Mouse (Mus musculus) cerebellum, adult 18-20 months (tissue): ENCODE results near the gene Aph1c.
"Not testable (repeated sequence)": the region's sequence is repeated elsewhere in the genome, so short reads cannot be mapped to it uniquely, and the experiment has no call there.

Source experiments
- DNase-seq, 2 experiments: peaks; one replicate each; pipeline ENCODE4 v3.0.0; 2021

The Aph1c gene

GRCm38 (mm10) chr9:66834318-66835096 lies at the start of gene Aph1c:
Aph1c (minus strand) TSS chr9:66834726.
- DNase-seq: peak; percentile 99 to 100

GRCm38 (mm10) chr9:66883500-66883899 lies 49.0 kb upstream of the Aph1c start:
- DNase-seq: no peak

DNA sequence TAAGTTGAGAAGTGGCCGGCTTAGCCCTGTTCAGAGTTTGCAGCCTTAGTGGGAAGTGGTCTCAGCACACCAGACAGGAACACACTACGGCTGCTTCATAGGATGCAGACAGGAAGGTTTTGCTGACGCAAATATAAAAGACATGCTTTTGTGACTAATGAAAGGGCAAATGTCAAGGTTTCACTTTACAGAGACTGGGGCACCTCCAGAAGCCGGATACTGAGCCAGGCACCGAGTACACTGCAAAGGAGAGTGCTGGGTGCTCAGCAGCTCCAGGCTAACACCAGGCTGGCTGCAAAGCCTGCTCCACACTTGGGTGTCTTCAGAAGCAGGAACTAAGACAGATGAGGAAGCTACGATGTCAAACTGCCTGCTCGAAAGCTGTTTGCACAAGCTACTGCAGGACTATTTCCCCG lies 47.9 kb upstream of the Aph1c start:
- DNase-seq: no peak

- no peak for DNase-seq
These were observed 47.3 kb upstream of the Aph1c start for GRCm38 (mm10) chr9:66881858-66882257.

DNA sequence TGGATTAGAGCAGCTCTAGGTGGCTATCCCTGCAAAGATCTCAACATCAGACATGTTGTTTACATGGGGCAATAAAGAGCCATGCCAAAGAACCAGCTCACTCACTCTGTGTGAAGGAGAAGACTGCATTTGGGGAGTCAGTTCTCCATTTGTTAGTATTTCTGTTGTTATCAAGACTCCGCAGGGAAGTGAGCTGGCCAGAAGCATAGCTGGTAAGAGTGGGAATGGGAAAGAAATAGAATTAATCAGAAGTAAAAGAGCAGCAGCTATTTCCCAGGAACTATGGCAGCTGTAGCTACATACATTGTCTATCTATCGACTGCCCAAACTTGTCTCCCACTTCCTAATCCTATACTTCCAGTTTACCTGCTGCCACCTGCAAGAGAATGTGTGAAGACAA lies 46.2 kb upstream of the Aph1c start:
- DNase-seq: no peak

DNA sequence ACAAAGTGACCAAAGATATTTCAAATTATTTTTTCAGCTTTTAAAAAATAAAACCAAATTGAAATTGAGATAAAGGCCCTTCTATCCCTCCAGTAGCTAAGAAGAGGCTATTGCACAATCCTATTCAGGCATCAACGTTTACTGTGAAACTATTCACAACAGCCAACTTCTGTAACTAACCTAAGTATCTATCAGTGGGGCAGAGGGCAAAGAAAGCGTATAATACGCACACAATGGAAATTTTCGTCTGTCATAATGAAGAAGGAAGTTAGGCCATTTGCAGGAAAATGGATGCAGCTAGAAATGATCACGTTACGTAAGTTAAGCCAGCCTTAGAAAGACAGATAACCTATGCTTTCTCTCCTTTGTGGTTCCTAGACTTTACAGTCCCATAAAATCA lies 45.0 kb upstream of the Aph1c start:
- no peak for DNase-seq

- no peak for DNase-seq
These were observed 44.4 kb upstream of the Aph1c start for GRCm38 (mm10) chr9:66878899-66879298.

DNA sequence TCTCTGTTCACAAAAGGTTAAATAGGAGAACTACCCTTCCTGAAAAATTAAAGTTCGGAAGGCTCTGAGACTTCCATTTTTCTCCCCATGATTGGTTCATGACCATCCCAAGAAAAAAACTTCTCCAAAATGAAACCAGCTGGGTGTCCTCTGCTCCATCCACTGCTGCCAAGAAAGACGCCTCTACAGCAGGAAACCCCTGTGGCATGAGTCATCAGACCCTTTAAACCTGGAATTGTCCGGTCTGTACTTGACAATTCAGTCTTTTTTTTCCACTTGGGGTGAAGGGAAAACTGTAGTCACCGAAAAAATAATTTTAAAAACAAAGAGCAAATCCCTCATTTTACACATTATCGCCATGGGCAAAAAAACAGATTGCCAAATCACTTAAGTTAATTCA lies 42.1 kb upstream of the Aph1c start:
- DNase-seq: no peak

- no peak for DNase-seq
These were observed 39.8 kb upstream of the Aph1c start for GRCm38 (mm10) chr9:66874297-66874696.

GRCm38 (mm10) chr9:66873531-66873930 lies 39.0 kb upstream of the Aph1c start:
- no peak for DNase-seq

- not testable (repeated sequence) for DNase-seq
These were observed 38.5 kb upstream of the Aph1c start for GRCm38 (mm10) chr9:66873009-66873408.

GRCm38 (mm10) chr9:66872015-66872727 lies 37.6 kb upstream of the Aph1c start:
- DNase-seq: no peak

DNA sequence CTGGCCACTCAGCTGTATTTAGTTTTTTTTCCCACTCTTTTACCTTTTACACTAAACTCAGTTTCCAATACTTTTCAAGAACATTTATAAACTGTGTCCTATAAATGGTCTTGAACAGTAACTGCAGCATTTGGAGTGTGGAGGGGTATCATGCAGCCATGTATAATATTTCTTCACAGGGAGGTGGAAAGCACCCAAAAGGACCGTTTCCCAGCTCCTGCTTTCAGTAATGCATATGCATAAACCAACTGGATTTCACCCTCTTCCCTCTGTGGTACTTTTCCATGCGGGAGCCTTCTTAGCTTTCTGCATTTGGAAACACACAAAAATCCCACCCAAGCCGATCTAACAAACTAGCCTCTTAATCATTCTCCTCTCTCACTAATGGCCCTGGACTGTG lies 30.2 kb upstream of the Aph1c start:
- no peak for DNase-seq

GRCm38 (mm10) chr9:66863456-66863855 lies 28.9 kb upstream of the Aph1c start:
- no peak for DNase-seq

DNA sequence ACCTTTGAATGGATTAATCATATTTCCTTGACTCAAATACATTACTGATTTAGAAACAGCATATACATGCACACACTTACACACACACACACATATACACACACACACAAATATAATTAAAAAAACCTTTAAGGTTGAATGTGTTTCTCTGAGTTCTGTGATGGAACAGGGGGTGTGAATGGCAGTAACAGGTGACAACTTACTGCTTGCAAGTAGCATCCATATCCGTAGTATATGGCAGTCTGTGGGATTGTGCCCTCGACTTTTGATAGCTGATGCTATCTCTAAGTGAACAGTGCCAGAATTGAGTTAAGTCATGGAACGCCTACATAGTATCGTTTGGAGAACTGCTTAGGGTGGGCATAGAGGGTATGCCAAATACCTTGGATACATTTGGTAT lies 27.7 kb upstream of the Aph1c start:
- DNase-seq: no peak

DNA sequence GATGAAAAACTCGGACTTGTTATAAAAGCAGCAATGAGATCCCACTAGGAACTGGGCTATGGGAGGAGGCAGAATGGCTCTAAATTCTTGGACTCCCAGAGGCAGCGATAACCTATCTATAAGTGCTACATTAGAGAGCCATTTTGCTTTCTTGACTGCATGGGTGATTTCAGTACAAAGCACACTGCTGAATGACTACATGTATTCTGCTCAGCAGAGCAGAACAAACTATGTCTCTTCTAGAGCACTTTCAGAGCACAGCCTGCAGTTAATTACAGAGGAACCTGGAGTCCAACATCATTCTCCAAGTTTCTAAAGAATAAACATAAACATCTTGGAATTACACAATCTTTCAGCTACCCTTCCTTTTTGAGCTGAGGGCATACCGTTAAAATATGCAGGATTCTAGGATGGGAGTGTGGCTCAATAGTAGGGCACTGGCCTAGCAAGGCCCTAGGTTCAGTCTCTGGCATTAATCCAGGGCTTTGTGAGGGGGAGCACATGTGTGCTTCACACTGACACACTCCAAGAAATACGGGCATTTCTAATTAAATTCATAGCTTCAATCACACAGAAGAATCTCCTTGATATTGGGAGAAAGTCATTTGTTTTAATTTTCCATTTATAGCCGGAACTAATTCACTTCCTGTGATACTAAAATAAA lies 26.7 kb upstream of the Aph1c start:
- no peak for DNase-seq

- no peak for DNase-seq
These were observed 25.0 kb upstream of the Aph1c start for GRCm38 (mm10) chr9:66859523-66859922.

GRCm38 (mm10) chr9:66855865-66856264 lies 21.3 kb upstream of the Aph1c start:
- DNase-seq: no peak

DNA sequence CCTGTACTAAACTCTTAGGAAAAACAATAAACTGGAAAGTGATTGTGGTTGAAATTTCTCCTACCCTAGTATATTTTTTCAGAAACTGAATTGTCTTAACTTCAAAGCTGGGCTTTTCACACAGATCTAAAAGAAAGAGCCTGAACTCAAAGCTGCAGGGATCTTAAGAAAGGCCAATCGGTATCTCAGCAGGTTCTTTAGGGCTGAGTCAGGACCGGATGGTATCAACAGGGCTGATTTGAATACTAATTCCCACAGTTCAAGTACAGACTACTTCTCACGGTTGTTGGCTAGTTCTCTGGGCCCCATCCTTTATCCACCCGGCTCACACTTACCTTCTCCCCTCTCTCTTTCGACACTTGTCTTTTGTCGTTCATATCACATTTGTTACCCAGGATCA lies 18.1 kb upstream of the Aph1c start:
- DNase-seq: no peak

DNA sequence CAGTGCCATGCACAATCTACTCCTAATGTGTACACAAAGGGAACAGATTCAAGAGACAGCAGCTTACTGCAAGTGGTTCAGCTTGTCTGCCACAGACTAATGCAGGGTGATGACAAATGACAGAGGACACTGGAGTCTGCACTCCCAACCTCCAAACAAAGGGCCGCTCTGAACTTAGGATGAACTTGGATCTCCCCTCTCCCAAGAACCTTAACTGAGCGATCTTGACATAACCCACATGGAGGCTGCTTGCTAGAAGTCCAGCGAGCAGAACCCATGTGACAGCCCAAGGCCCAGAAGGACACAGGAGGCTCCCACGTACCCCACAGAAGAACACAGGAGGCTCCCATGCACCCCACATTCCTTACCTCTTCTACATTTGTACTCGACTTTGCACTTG lies 16.4 kb upstream of the Aph1c start:
- no peak for DNase-seq

GRCm38 (mm10) chr9:66846822-66847221 lies 12.3 kb upstream of the Aph1c start:
- no peak for DNase-seq

DNA sequence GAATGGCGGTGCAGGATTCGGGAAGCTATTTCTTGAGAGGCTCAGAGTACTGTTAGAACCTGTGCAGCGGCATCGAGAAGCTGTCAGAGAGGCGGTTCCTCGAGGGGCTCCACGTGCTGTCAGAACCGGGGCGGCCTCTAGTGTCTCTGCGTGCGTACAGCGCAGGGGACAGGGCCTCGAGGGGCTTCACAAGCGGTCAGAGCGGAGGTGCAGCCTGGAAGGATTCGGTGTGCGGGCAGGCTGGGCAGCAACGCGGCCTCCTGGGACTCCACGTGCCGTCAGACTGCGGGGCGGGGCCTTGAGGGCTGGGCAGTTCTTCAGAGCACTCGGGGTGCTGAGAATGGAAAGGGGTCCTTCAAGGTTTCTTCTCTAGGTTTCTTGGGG lies 563 bp upstream of the Aph1c start:
- DNase-seq: no peak

- DNase-seq: peak; percentile 18 to 26
These were observed 675 bp downstream of the Aph1c start for GRCm38 (mm10) chr9:66833851-66834250.

DNA sequence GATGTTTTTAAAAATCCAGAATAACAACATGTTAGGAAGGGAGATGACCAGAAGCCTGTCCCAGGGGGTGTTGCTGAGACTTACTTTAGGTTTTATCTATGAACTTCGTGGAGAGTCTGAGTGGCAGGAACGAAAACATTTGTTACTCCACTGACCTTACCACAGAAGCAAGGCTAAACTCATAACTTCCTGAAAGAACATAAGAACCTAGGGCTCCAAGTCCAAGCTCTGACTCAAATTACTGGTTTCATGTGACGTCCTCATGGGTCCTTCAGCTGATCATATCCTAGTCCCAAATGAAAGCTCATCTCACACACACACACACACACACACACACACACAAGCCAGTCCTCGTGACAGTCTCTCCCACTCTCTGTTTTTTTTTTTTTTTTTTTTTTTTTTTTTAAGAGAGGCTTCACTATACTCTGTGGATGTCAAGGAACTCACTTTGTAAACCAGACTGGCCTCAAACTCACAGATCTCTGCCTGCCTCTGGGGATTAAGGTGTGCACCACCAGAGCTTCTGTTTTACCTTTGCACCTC lies 2.1 kb downstream of the Aph1c start:
- DNase-seq: no peak
